Mouse (Mus musculus): ENCODE measurements around the gene Ranbp3l.

GRCm38 (mm10) chr15:9086813-9087212 lies 119.1 kb downstream of the Ranbp3l start:
- TF ChIP-seq CTCF (IDR thresholded peaks at IDR 0.05; ENCODE audit: low read depth) (no peak), EP300 (optimal IDR thresholded peaks at IDR 0.05) (no peak)
